Mouse (Mus musculus): ENCODE measurements at regions not wholly inside any gene's neighbourhood (a gene's known extent, or its start where the extent isn't known, plus 50 kb on each side); places are given as distances from the start of the nearest gene placed in this dataset.

GRCm38 (mm10) chr12:27496826-27497557, 154.6 kb upstream of the Sox11 start:
- no peak for TF ChIP-seq GABPA (IDR thresholded peaks at IDR 0.05; ENCODE audit: low read depth, low read length)
- no peak for TF ChIP-seq TAL1 (IDR thresholded peaks at IDR 0.05; ENCODE audit: low read length)
- no peak for TF ChIP-seq UBTF (IDR thresholded peaks at IDR 0.05; ENCODE audit: borderline replicate concordance, insufficient read depth, low read depth, low read length)

Data from MEL (cell line).